Mouse (Mus musculus): Measurements from ENCODE around the gene Plekha6. TPM values are rescaled to one million over a fixed set of nuclear protein-coding genes. Genes with fewer than 3 reads are reported as not detected.

Plekha6 gene
- polyA plus RNA-seq, 1 experiment from 2014 or later = 18.8 TPM

GRCm38 (mm10) chr1:133252801-133253531 is 89.0 kb downstream of the Plekha6 start:
- Histone ChIP-seq H3K9me3 (ENCODE audit: control insufficient read depth, low read length) (no peaks in the 10 kb centered on the region), H3K36me3 (ENCODE audit: control insufficient read depth, insufficient read depth, low read length) (no peaks in the 10 kb centered on the region), H3K4me1 (replicated peaks; ENCODE audit: control insufficient read depth, insufficient read depth, low read length) (peaks cover 3% of the 10 kb centered on the region; the same call in 1 of the 2 replicates), H3K9ac (ENCODE audit: low read length) (0 out of 2 replicates have a peak overlapping the region, but pooled peaks have one; percentile 8), H3K27ac (ENCODE audit: low read depth, low read length) (no peak overlapping the region), H3K27me3 (ENCODE audit: control insufficient read depth, insufficient read depth, low read length) (no peaks in the 10 kb centered on the region), H3K4me2 (ENCODE audit: low read depth, low read length, severe bottlenecking) (no peak overlapping the region), H3K4me3 (ENCODE audit: low read depth, low read length) (no peak overlapping the region)
- DNase-seq (ENCODE audit: low spot score) = no peak
- WGBS = 51% methylated on average over 10 of the region's 10 CpGs
- no peak for ATAC-seq (replicated peaks; ENCODE audit: low FRiP score)

GRCm38 (mm10) chr1:133253532-133253866 is 89.5 kb downstream of the Plekha6 start:
- H3K4me2 ChIP-seq (ENCODE audit: low read depth, low read length, severe bottlenecking) = no peak overlapping the region
- no peak for DNase-seq (ENCODE audit: low spot score)
- 55% methylated on average over 1 of the region's 1 CpGs for WGBS

GRCm38 (mm10) chr1:133254226-133254625 is 90.2 kb downstream of the Plekha6 start:
- no peak overlapping the region for H3K4me3 ChIP-seq (ENCODE audit: low read depth, low read length)
- no peaks in the 10 kb centered on the region for H3K36me3 ChIP-seq (ENCODE audit: control insufficient read depth, insufficient read depth, low read length)
- WGBS = 88% methylated on average over 6 of the region's 6 CpGs
- DNase-seq (ENCODE audit: low spot score) (no peak), ATAC-seq (replicated peaks; ENCODE audit: low FRiP score) (no peak)
- no peak overlapping the region for H3K9ac ChIP-seq (ENCODE audit: low read length)
- peaks cover 3% of the 10 kb centered on the region; the same call in 1 of the 2 replicates for H3K4me1 ChIP-seq (replicated peaks; ENCODE audit: control insufficient read depth, insufficient read depth, low read length)
- H3K27me3 ChIP-seq (ENCODE audit: control insufficient read depth, insufficient read depth, low read length) = no peaks in the 10 kb centered on the region
- H3K4me2 ChIP-seq (ENCODE audit: low read depth, low read length, severe bottlenecking) = no peak overlapping the region
- no peak overlapping the region for H3K27ac ChIP-seq (ENCODE audit: low read depth, low read length)
- H3K9me3 ChIP-seq (ENCODE audit: control insufficient read depth, low read length) = no peaks in the 10 kb centered on the region

More at GRCm38 (mm10) chr1:133253532-133253866, 89.5 kb downstream of the Plekha6 start:
- H3K27me3 ChIP-seq (ENCODE audit: control insufficient read depth, insufficient read depth, low read length) = no peaks in the 10 kb centered on the region
- no peak for ATAC-seq (replicated peaks; ENCODE audit: low FRiP score)
- no peak overlapping the region for H3K4me3 ChIP-seq (ENCODE audit: low read depth, low read length)
- no peaks in the 10 kb centered on the region for H3K9me3 ChIP-seq (ENCODE audit: control insufficient read depth, low read length)
- H3K4me1 ChIP-seq (replicated peaks; ENCODE audit: control insufficient read depth, insufficient read depth, low read length) = peaks cover 3% of the 10 kb centered on the region; the same call in 1 of the 2 replicates
- H3K27ac ChIP-seq (ENCODE audit: low read depth, low read length) = no peak overlapping the region
- H3K36me3 ChIP-seq (ENCODE audit: control insufficient read depth, insufficient read depth, low read length) = no peaks in the 10 kb centered on the region
- 0 out of 2 replicates have a peak overlapping the region, but pooled peaks have one; percentile 8 for H3K9ac ChIP-seq (ENCODE audit: low read length)

GRCm38 (mm10) chr1:133254856-133255764 is 91.1 kb downstream of the Plekha6 start:
- no peaks in the 10 kb centered on the region for H3K9me3 ChIP-seq (ENCODE audit: control insufficient read depth, low read length)
- H3K9ac ChIP-seq (ENCODE audit: low read length) = no peak overlapping the region
- H3K4me1 ChIP-seq (replicated peaks; ENCODE audit: control insufficient read depth, insufficient read depth, low read length) = peaks cover 3% of the 10 kb centered on the region; the same call in 1 of the 2 replicates
- ATAC-seq (replicated peaks; ENCODE audit: low FRiP score) = no peak
- H3K27ac ChIP-seq (ENCODE audit: low read depth, low read length) = no peak overlapping the region
- 53% methylated on average over 9 of the region's 9 CpGs for WGBS
- H3K4me2 ChIP-seq (ENCODE audit: low read depth, low read length, severe bottlenecking) = no peak overlapping the region
- no peak for DNase-seq (ENCODE audit: low spot score)
- H3K36me3 ChIP-seq (ENCODE audit: control insufficient read depth, insufficient read depth, low read length) = no peaks in the 10 kb centered on the region
- no peak overlapping the region for H3K4me3 ChIP-seq (ENCODE audit: low read depth, low read length)
- no peaks in the 10 kb centered on the region for H3K27me3 ChIP-seq (ENCODE audit: control insufficient read depth, insufficient read depth, low read length)

GRCm38 (mm10) chr1:133255776-133256175 is 91.8 kb downstream of the Plekha6 start:
- WGBS = 69% methylated on average over 5 of the region's 5 CpGs
- H3K9me3 ChIP-seq (ENCODE audit: control insufficient read depth, low read length) = no peaks in the 10 kb centered on the region
- peaks cover 3% of the 10 kb centered on the region; the same call in 1 of the 2 replicates for H3K4me1 ChIP-seq (replicated peaks; ENCODE audit: control insufficient read depth, insufficient read depth, low read length)
- no peaks in the 10 kb centered on the region; the same call in 1 of the 2 replicates for H3K36me3 ChIP-seq (ENCODE audit: control insufficient read depth, insufficient read depth, low read length)
- H3K4me3 ChIP-seq (ENCODE audit: low read depth, low read length) = no peak overlapping the region
- no peak overlapping the region for H3K4me2 ChIP-seq (ENCODE audit: low read depth, low read length, severe bottlenecking)
- no peaks in the 10 kb centered on the region for H3K27me3 ChIP-seq (ENCODE audit: control insufficient read depth, insufficient read depth, low read length)
- no peak overlapping the region for H3K27ac ChIP-seq (ENCODE audit: low read depth, low read length)
- DNase-seq (ENCODE audit: low spot score) (no peak), ATAC-seq (replicated peaks; ENCODE audit: low FRiP score) (no peak)
- H3K9ac ChIP-seq (ENCODE audit: low read length) = no peak overlapping the region

GRCm38 (mm10) chr1:133256347-133256746 is 92.3 kb downstream of the Plekha6 start:
- Histone ChIP-seq H3K27me3 (ENCODE audit: control insufficient read depth, insufficient read depth, low read length) (no peaks in the 10 kb centered on the region), H3K27ac (ENCODE audit: low read depth, low read length) (no peak overlapping the region), H3K4me2 (ENCODE audit: low read depth, low read length, severe bottlenecking) (no peak overlapping the region), H3K4me1 (replicated peaks; ENCODE audit: control insufficient read depth, insufficient read depth, low read length) (peaks cover 3% of the 10 kb centered on the region; the same call in 1 of the 2 replicates), H3K4me3 (ENCODE audit: low read depth, low read length) (no peak overlapping the region), H3K9ac (ENCODE audit: low read length) (no peak overlapping the region), H3K36me3 (ENCODE audit: control insufficient read depth, insufficient read depth, low read length) (no peaks in the 10 kb centered on the region; the same call in 1 of the 2 replicates), H3K9me3 (ENCODE audit: control insufficient read depth, low read length) (no peaks in the 10 kb centered on the region)
- 84% methylated on average over 8 of the region's 8 CpGs for WGBS
- DNase-seq (ENCODE audit: low spot score) = no peak
- ATAC-seq (replicated peaks; ENCODE audit: low FRiP score) = no peak

- no peak overlapping the region for H3K27ac ChIP-seq (ENCODE audit: low read depth, low read length)
- H3K4me3 ChIP-seq (ENCODE audit: low read depth, low read length) = no peak overlapping the region
- no peak overlapping the region for H3K9ac ChIP-seq (ENCODE audit: low read length)
- no peaks in the 10 kb centered on the region for H3K27me3 ChIP-seq (ENCODE audit: control insufficient read depth, insufficient read depth, low read length)
- WGBS = 74% methylated on average over 6 of the region's 6 CpGs
- no peak overlapping the region for H3K4me2 ChIP-seq (ENCODE audit: low read depth, low read length, severe bottlenecking)
- no peaks in the 10 kb centered on the region; the same call in 1 of the 2 replicates for H3K36me3 ChIP-seq (ENCODE audit: control insufficient read depth, insufficient read depth, low read length)
- no peaks in the 10 kb centered on the region for H3K9me3 ChIP-seq (ENCODE audit: control insufficient read depth, low read length)
- no peak for ATAC-seq (replicated peaks; ENCODE audit: low FRiP score)
- H3K4me1 ChIP-seq (replicated peaks; ENCODE audit: control insufficient read depth, insufficient read depth, low read length) = no peaks in the 10 kb centered on the region; the same call in 1 of the 2 replicates
- no peak for DNase-seq (ENCODE audit: low spot score)
These were observed 94.7 kb downstream of the Plekha6 start for GRCm38 (mm10) chr1:133258694-133259093.

- ATAC-seq (replicated peaks; ENCODE audit: low FRiP score) = no peak
- WGBS = 89% methylated on average over 6 of the region's 6 CpGs
These were observed 98.6 kb downstream of the Plekha6 start for GRCm38 (mm10) chr1:133262628-133263027.

More at GRCm38 (mm10) chr1:133262628-133263027, 98.6 kb downstream of the Plekha6 start:
- no peak for DNase-seq (ENCODE audit: low spot score)
- no peak overlapping the region for H3K4me3 ChIP-seq (ENCODE audit: low read depth, low read length)
- H3K9ac ChIP-seq (ENCODE audit: low read length) = no peak overlapping the region
- H3K4me1 ChIP-seq (replicated peaks; ENCODE audit: control insufficient read depth, insufficient read depth, low read length) = peaks cover 2% of the 10 kb centered on the region
- H3K27ac ChIP-seq (ENCODE audit: low read depth, low read length) = no peak overlapping the region
- H3K27me3 ChIP-seq (ENCODE audit: control insufficient read depth, insufficient read depth, low read length) = no peaks in the 10 kb centered on the region
- no peaks in the 10 kb centered on the region for H3K9me3 ChIP-seq (ENCODE audit: control insufficient read depth, low read length)
- no peak overlapping the region for H3K4me2 ChIP-seq (ENCODE audit: low read depth, low read length, severe bottlenecking)
- no peaks in the 10 kb centered on the region; the same call in 1 of the 2 replicates for H3K36me3 ChIP-seq (ENCODE audit: control insufficient read depth, insufficient read depth, low read length)

Measured in forebrain, embryonic 11.5 days (tissue).